ENCODE assay signal across 21 mouse cellular contexts in the genomic region with DNA sequence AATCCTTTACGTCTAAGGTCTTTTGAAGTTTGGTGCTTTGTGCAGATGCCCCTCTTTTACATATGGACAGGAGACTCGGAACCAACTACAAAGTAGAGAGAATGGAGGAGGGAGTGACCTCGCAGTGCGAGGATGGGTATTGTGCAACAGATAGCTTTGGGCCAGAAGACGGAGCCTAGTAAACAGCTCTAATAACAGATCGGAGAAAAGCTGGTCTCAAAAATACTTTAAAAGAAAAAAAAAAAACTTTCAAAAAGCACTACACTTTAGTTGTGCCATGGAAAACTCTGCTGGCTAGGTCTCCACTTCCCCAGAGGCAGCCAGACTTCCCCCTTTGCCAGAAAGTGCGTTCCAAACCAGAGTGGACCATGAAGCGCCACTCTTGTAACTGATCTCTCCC.
DNase-seq lines count a peak whose midpoint lies in the region; ATAC-seq and TF ChIP-seq lines count a peak whose summit lies in the region.
"Had no signal": no experiment of that assay in that cellular context is flagged by ENCODE, and none has a peak within 500 bp of the region (broad histone marks: within the 10 kb centered on the region; RNA-seq: fewer than 3 reads in every experiment).

No protein-coding gene starts in this region.

- DNase-seq in adrenal gland, postnatal 14 days: peak; percentile 35
- DNase-seq in adrenal gland, adult 8-10 months: no peak
- peak; percentile 21 for DNase-seq in heart, postnatal 25 days (ENCODE audit: low spot score)
- peak; percentile 68 for DNase-seq in lung, postnatal 0 days (ENCODE audit: low spot score)
- no peak for DNase-seq in stomach, postnatal 0 days (ENCODE audit: low spot score)
- DNase-seq: cerebellum, adult 9-11 months; heart, postnatal 14 days; kidney, adult 11 months; layer of hippocampus, postnatal 36 days; liver, postnatal 0 days; retina, postnatal 1 day had no signal

- H3K27me3 ChIP-seq in heart, embryonic 12.5 days (replicated peaks): no peaks in the 10 kb centered on the region
- no peaks in the 10 kb centered on the region for H3K27me3 ChIP-seq in C2C12 (ENCODE audit: control insufficient read depth, insufficient read depth, insufficient read length)
- no peaks in the 10 kb centered on the region for H3K27me3 ChIP-seq in lung, postnatal 0 days (replicated peaks; ENCODE audit: insufficient read depth, low read length)
- no peaks in the 10 kb centered on the region for H3K27me3 ChIP-seq in stomach, postnatal 0 days (ENCODE audit: control insufficient read depth, insufficient read depth, low read length)
- H3K27me3 ChIP-seq: CH12.LX; forebrain, embryonic 12.5 days; limb, embryonic 15.5 days; midbrain, embryonic 15.5 days; neural tube, embryonic 15.5 days had no signal

- no peak overlapping the region for H3K9ac ChIP-seq in heart, embryonic 12.5 days
- H3K9ac ChIP-seq in lung, postnatal 0 days (replicated peaks; ENCODE audit: low read depth): no peak overlapping the region
- no peak overlapping the region for H3K9ac ChIP-seq in stomach, postnatal 0 days (ENCODE audit: low read length)
- H3K9ac ChIP-seq: forebrain, embryonic 12.5 days; limb, embryonic 15.5 days; liver, postnatal 0 days; midbrain, embryonic 15.5 days; neural tube, embryonic 15.5 days had no signal

- H3K27ac ChIP-seq in heart, embryonic 12.5 days (ENCODE audit: poor library complexity, severe bottlenecking): no peak overlapping the region
- H3K27ac ChIP-seq in lung, postnatal 0 days (ENCODE audit: low read length): peak overlapping the region; percentile 69
- H3K27ac ChIP-seq in stomach, postnatal 0 days (replicated peaks): no peak overlapping the region
- H3K27ac ChIP-seq: forebrain, embryonic 12.5 days; hindbrain, postnatal 0 days; kidney, postnatal 0 days; limb, embryonic 15.5 days; midbrain, embryonic 15.5 days; neural tube, embryonic 15.5 days had no signal

- no peaks in the 10 kb centered on the region for H3K36me3 ChIP-seq in heart, embryonic 12.5 days
- no peaks in the 10 kb centered on the region for H3K36me3 ChIP-seq in C2C12 (ENCODE audit: control insufficient read depth, insufficient read depth)
- no peaks in the 10 kb centered on the region for H3K36me3 ChIP-seq in lung, postnatal 0 days (ENCODE audit: insufficient read depth, low read length)
- no peaks in the 10 kb centered on the region for H3K36me3 ChIP-seq in stomach, postnatal 0 days (ENCODE audit: control insufficient read depth, insufficient read depth, low read length)
- H3K36me3 ChIP-seq: forebrain, embryonic 12.5 days; limb, embryonic 15.5 days; midbrain, embryonic 15.5 days; neural tube, embryonic 15.5 days had no signal

- H3K4me1 ChIP-seq in heart, embryonic 12.5 days (replicated peaks): peaks cover 17% of the 10 kb centered on the region
- H3K4me1 ChIP-seq in lung, postnatal 0 days (ENCODE audit: insufficient read depth, low read depth, low read length): no peaks in the 10 kb centered on the region
- H3K4me1 ChIP-seq in stomach, postnatal 0 days (replicated peaks; ENCODE audit: control insufficient read depth, insufficient read depth): no peaks in the 10 kb centered on the region
- H3K4me1 ChIP-seq: forebrain, embryonic 12.5 days; limb, embryonic 15.5 days; midbrain, embryonic 15.5 days; neural tube, embryonic 15.5 days had no signal

- intact Hi-C loops in heart, postnatal 25 days (cut with DNase I): no loop called here

- TF ChIP-seq CTCF in C2C12 (IDR thresholded peaks at IDR 0.05; ENCODE audit: control insufficient read depth, insufficient read depth, insufficient read length): no peak
- no peak for TF ChIP-seq CTCF in lung, postnatal 0 days (IDR thresholded peaks at IDR 0.05)
- no peak for TF ChIP-seq CTCF in stomach, postnatal 0 days (IDR thresholded peaks at IDR 0.05; ENCODE audit: low read depth)

- TF ChIP-seq EP300 in lung, postnatal 0 days (IDR thresholded peaks at IDR 0.05): no peak
- no peak for TF ChIP-seq EP300 in stomach, postnatal 0 days (optimal IDR thresholded peaks at IDR 0.05)

- no peak overlapping the region for H3K4me3 ChIP-seq in heart, embryonic 12.5 days
- H3K4me3 ChIP-seq in C2C12 (ENCODE audit: insufficient read depth, poor library complexity, severe bottlenecking): no peak overlapping the region
- no peak overlapping the region for H3K4me3 ChIP-seq in lung, postnatal 0 days (ENCODE audit: low read depth, low read length)
- no peak overlapping the region for H3K4me3 ChIP-seq in stomach, postnatal 0 days (ENCODE audit: low read depth, low read length)
- H3K4me3 ChIP-seq: forebrain, embryonic 12.5 days; limb, embryonic 15.5 days; midbrain, embryonic 15.5 days; neural tube, embryonic 15.5 days had no signal

- H3K9me3 ChIP-seq in heart, embryonic 12.5 days (replicated peaks): no peaks in the 10 kb centered on the region
- H3K9me3 ChIP-seq in lung, postnatal 0 days (ENCODE audit: low read length): no peaks in the 10 kb centered on the region
- H3K9me3 ChIP-seq in stomach, postnatal 0 days (ENCODE audit: control insufficient read depth, low read length): no peaks in the 10 kb centered on the region
- H3K9me3 ChIP-seq: forebrain, embryonic 12.5 days; limb, embryonic 15.5 days; midbrain, embryonic 15.5 days; neural tube, embryonic 15.5 days had no signal

- WGBS in heart, embryonic 12.5 days: 86% methylated on average over 8 of the region's 8 CpGs
- 60% methylated on average over 8 of the region's 8 CpGs for WGBS in lung, postnatal 0 days
- 81% methylated on average over 8 of the region's 8 CpGs for WGBS in stomach, postnatal 0 days

- no peak overlapping the region for H3ac ChIP-seq in C2C12 (ENCODE audit: control insufficient read depth, insufficient read length, low read depth)

- no peaks in the 10 kb centered on the region for H3K79me2 ChIP-seq in C2C12 (ENCODE audit: control insufficient read depth, insufficient read depth)

- H3K4me2 ChIP-seq in heart, embryonic 12.5 days: no peak overlapping the region
- H3K4me2 ChIP-seq in lung, postnatal 0 days (replicated peaks; ENCODE audit: low read depth, low read length): no peak overlapping the region
- H3K4me2 ChIP-seq in stomach, postnatal 0 days (replicated peaks; ENCODE audit: low read depth): no peak overlapping the region
- H3K4me2 ChIP-seq: forebrain, embryonic 12.5 days; limb, embryonic 15.5 days; midbrain, embryonic 15.5 days; neural tube, embryonic 15.5 days had no signal

- H3K79me3 ChIP-seq in C2C12 (ENCODE audit: low read depth): no peaks in the 10 kb centered on the region

- ATAC-seq in heart, embryonic 12.5 days (ENCODE audit: insufficient number of reproducible peaks, low FRiP score): no peak
- ATAC-seq in lung, postnatal 0 days: peak; percentile 53
- ATAC-seq in monocyte, adult 5-6 weeks (replicated peaks; ENCODE audit: insufficient number of reproducible peaks, low FRiP score, low TSS enrichment, poor library complexity, severe bottlenecking): no peak
- no peak for ATAC-seq in stomach, postnatal 0 days (ENCODE audit: low FRiP score, low TSS enrichment)
- ATAC-seq: hindbrain, postnatal 0 days; liver, postnatal 0 days; midbrain, embryonic 15.5 days had no signal

TF ChIP-seq in C2C12, 6 proteins besides CTCF, POLR2A, EP300 and RAD21:
- TF ChIP-seq MYOG (IDR thresholded peaks at IDR 0.05; ENCODE audit: control insufficient read depth, extremely low read depth, insufficient read length) (no peak), CEBPB (IDR thresholded peaks at IDR 0.05; ENCODE audit: low read depth) (peak; percentile 21)

Comparison
In these comparisons a context has a peak if more than half of its experiments do, and no peak if none do; other contexts are left out.
1. DNase-seq: peak in adrenal gland, postnatal 14 days (single experiment), heart, postnatal 25 days (single experiment) and lung, postnatal 0 days (single experiment); none in adrenal gland, adult 8-10 months (single experiment) and stomach, postnatal 0 days (single experiment).